Mouse (Mus musculus): ENCODE measurements around the gene Lamb2. TPM values are rescaled to one million over a fixed set of nuclear protein-coding genes. Genes with fewer than 3 reads are reported as not detected.
A peak's percentile ranks its signal among the peaks of the same experiment; 100 is the strongest.

Gene Lamb2
- polyA plus RNA-seq, 1 experiment from 2014 or later = 62.6 TPM

DNA sequence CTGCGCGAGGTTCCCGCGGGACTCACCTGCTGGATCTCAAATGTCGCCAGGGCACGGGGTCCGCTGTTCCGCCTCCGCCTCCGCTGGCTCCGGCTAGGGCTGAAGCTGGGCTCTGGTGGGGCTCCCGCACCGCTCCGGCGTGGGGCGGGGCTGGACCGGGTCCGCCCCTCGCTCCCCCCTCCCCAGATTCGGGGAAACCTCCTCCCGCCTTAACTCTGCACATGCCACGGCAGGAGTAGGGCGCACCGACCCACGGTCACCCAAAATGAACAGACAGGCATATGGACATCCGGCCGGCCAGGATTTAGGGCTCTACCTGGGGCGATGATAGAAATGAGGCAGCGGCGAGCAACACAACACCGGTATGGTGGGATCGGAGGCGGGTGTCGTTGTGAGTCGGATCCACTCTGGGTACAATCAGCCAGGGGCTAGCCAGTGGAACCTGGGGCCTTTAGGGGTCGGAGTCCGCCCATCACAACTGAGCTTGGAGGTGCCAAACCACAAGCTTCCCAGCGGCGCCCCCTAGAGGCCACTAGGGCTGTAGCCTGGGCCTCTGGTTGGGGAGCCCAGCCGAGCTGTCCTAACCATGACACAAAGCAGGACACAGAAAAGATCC is 27.1 kb upstream of the Lamb2 start:
- H3K27me3 ChIP-seq = no peaks in the 10 kb centered on the region
- WGBS = under 1% methylated on average over 39 of the region's 40 CpGs

DNA sequence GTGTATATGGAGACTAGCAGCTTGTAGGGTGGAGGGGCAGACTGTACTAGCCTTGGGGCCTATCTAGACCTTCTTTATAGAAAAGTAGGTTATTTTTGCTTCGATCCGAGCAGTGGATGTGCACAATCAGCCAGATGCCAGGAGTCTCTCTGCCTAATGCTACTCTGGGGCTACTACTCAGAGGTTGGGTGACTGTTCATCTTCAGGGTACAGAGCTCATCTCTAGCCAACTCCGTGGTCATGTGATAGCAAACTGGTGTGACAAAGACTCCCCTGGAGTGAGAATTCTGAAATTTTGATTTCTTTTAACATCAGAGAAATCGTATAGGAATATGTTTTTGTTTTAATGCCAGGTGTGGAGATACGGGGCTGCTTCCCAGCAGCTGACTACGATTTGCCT is 26.6 kb upstream of the Lamb2 start:
- 26% methylated on average over 6 of the region's 6 CpGs for WGBS
- H3K27me3 ChIP-seq = no peaks in the 10 kb centered on the region
- H3K9me3 ChIP-seq = no peaks in the 10 kb centered on the region
- H3K4me3 ChIP-seq = peak overlapping the region; percentile 63
- peaks cover 12% of the 10 kb centered on the region for H3K36me3 ChIP-seq
- peak overlapping the region; percentile 79 for H3K27ac ChIP-seq
- peak overlapping the region; percentile 77 for H3K4me2 ChIP-seq (replicated peaks)
- peak; percentile 2; the same call in 1 of the 2 replicates for ATAC-seq (ENCODE audit: low FRiP score, low read depth)
- H3K9ac ChIP-seq = peak overlapping the region; percentile 71
- peaks cover 41% of the 10 kb centered on the region for H3K4me1 ChIP-seq

More for the DNA sequence above, 27.1 kb upstream of the Lamb2 start:
- H3K4me3 ChIP-seq = peak overlapping the region; percentile 63
- peak overlapping the region; percentile 79 for H3K27ac ChIP-seq
- peak overlapping the region; percentile 77 for H3K4me2 ChIP-seq (replicated peaks)
- H3K9ac ChIP-seq = peak overlapping the region; percentile 71
- H3K36me3 ChIP-seq = peaks cover 17% of the 10 kb centered on the region
- H3K9me3 ChIP-seq = no peaks in the 10 kb centered on the region
- ATAC-seq (ENCODE audit: low FRiP score, low read depth) = peak; percentile 94
- peaks cover 41% of the 10 kb centered on the region for H3K4me1 ChIP-seq

DNA sequence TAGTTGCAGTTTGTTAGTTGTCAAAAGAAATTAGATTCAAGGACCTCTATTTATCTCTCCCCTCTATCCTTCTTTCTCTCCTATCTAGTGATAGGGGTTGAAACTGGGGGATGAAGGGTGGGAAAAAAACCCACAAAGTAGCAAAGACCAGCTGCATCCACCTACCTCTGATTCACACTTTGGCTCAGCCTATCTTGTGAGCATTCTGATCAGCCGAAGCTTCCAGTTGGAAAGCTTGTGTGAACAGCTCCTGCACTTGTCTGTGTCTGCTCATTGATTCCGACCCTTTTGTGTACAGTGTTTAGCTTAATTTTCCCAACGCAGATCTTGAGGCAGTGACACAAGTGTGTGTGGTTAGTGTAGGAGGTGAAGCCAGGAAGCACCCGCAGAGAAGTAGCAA is 26.1 kb upstream of the Lamb2 start:
- peak overlapping the region; percentile 63 for H3K4me3 ChIP-seq
- no peaks in the 10 kb centered on the region for H3K9me3 ChIP-seq
- peak overlapping the region; percentile 77 for H3K4me2 ChIP-seq (replicated peaks)
- peak overlapping the region; percentile 79 for H3K27ac ChIP-seq
- peak overlapping the region; percentile 71 for H3K9ac ChIP-seq
- H3K36me3 ChIP-seq = peaks cover 7% of the 10 kb centered on the region
- WGBS = 82% methylated on average over 4 of the region's 4 CpGs
- H3K27me3 ChIP-seq = no peaks in the 10 kb centered on the region
- H3K4me1 ChIP-seq = peaks cover 41% of the 10 kb centered on the region
- ATAC-seq (ENCODE audit: low FRiP score, low read depth) = no peak

DNA sequence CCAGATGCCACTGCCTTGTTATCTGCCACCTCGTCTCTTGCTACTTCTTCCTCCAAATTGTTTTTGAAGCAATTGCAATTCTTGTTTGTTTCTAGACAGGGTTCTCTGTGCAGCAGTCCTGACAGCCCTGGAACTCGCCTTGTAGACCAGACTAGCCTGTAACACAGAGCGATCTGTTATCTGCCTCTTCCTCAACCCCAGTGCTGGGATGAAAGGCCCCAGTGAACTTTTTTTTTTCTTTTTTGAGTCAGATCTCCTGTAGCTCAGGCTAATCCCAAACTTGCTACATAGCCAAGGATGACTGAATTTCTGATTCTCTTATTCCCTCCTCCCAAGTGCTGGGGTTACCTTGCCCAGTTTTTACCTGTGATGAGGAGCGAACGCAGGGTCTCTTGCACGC is 25.1 kb upstream of the Lamb2 start:
- no peaks in the 10 kb centered on the region for H3K9me3 ChIP-seq
- H3K4me1 ChIP-seq = peaks cover 39% of the 10 kb centered on the region
- H3K4me2 ChIP-seq (replicated peaks) = no peak overlapping the region
- WGBS = 84% methylated on average over 6 of the region's 6 CpGs
- H3K36me3 ChIP-seq = no peaks in the 10 kb centered on the region
- no peak overlapping the region for H3K4me3 ChIP-seq
- H3K27ac ChIP-seq = no peak overlapping the region
- H3K9ac ChIP-seq = no peak overlapping the region
- H3K27me3 ChIP-seq = no peaks in the 10 kb centered on the region
- ATAC-seq (ENCODE audit: low FRiP score, low read depth) = no peak

DNA sequence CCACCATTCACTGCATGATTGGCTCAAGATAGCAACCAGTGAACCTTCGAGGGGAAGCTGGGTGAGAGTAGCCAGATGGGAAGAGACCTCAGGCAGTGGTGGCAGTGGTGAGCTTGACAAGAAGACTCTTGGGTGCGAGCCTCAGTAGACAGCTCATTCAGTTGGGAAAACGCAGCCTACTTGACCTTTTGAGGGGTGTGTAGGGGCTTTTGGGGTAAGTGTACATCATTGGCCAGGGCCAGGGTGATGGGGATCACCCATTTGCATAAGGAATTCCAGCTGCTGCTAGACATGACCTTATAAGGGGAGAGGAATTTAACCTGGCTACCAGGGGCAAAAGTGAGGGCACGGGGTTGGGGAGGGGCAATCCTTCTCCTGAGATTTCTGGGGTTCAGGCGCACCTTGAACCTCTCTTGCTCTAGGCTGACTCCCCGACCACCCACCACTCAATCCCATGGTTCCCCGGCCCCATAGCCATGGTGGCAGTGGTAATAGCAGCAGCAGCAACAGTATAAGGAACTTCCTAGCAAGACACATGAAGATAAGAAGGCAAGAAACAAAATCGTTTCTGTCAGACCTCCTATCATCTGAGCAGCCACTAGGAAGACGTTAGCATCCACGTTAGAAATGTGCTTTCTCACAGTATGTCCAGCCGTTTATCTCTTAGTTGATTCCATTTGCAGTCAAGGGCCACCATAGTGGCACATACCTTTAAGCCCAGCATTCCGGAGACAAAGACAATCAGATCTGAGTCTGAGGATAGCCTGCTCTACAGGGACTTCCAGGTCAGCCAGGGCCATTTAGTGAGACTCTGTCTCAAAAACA is 23.6 kb upstream of the Lamb2 start:
- Histone ChIP-seq H3K9ac (no peak overlapping the region), H3K9me3 (no peaks in the 10 kb centered on the region), H3K36me3 (no peaks in the 10 kb centered on the region), H3K4me3 (no peak overlapping the region), H3K27ac (no peak overlapping the region), H3K4me2 (replicated peaks) (no peak overlapping the region), H3K27me3 (no peaks in the 10 kb centered on the region), H3K4me1 (peaks cover 23% of the 10 kb centered on the region)
- ATAC-seq (ENCODE audit: low FRiP score, low read depth) = no peak
- WGBS = 78% methylated on average over 12 of the region's 12 CpGs

DNA sequence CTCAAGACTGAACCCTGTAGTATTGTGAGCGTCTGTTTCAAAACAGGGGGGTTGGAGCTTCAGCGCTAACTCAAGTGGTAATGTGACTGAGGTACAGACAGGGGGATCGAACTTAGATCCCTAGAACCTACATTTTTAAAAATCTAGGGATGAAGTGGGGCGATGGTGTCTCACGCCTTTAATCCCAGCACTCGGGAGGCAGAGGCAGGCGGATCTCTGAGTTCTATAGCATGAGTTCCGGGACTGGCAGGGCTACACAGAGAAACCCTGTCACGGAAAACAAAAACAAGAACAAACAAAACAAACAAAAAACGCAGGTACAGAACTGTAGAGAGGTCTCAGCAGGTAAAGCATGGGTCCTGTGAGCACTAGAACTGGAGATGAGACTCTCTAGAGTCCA is 22.6 kb upstream of the Lamb2 start:
- Histone ChIP-seq H3K4me1 (peaks cover 22% of the 10 kb centered on the region), H3K36me3 (no peaks in the 10 kb centered on the region), H3K9me3 (no peaks in the 10 kb centered on the region), H3K27me3 (no peaks in the 10 kb centered on the region), H3K27ac (no peak overlapping the region), H3K9ac (no peak overlapping the region), H3K4me3 (no peak overlapping the region), H3K4me2 (replicated peaks) (no peak overlapping the region)
- ATAC-seq (ENCODE audit: low FRiP score, low read depth) = no peak
- 86% methylated on average over 10 of the region's 10 CpGs for WGBS

DNA sequence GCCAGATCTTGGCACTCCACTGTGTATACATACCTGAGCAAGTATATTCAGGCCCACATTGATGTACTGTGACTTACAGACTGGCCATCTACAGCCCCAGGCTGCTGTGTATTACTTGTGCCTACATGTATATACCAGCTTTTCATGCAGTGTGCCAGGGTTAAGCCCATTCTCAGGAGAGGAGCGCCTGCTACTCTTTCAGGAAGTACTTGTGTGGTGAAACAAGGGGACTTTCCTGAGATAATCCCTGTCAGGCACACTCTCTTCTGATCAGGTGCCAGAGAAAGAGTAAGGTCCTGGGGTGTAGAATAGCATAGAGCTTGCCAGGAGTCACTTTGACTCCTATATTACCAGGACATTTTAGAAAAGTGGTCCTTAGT is 19.6 kb upstream of the Lamb2 start:
- ATAC-seq (ENCODE audit: low FRiP score, low read depth) = no peak
- peaks cover 25% of the 10 kb centered on the region for H3K36me3 ChIP-seq
- H3K4me1 ChIP-seq = peaks cover 11% of the 10 kb centered on the region
- H3K27ac ChIP-seq = no peak overlapping the region
- peak overlapping the region; percentile 88 for H3K4me3 ChIP-seq
- 96% methylated on average over 1 of the region's 1 CpGs for WGBS
- H3K27me3 ChIP-seq = no peaks in the 10 kb centered on the region
- no peaks in the 10 kb centered on the region for H3K9me3 ChIP-seq
- H3K9ac ChIP-seq = no peak overlapping the region
- H3K4me2 ChIP-seq (replicated peaks) = peak overlapping the region; percentile 93

DNA sequence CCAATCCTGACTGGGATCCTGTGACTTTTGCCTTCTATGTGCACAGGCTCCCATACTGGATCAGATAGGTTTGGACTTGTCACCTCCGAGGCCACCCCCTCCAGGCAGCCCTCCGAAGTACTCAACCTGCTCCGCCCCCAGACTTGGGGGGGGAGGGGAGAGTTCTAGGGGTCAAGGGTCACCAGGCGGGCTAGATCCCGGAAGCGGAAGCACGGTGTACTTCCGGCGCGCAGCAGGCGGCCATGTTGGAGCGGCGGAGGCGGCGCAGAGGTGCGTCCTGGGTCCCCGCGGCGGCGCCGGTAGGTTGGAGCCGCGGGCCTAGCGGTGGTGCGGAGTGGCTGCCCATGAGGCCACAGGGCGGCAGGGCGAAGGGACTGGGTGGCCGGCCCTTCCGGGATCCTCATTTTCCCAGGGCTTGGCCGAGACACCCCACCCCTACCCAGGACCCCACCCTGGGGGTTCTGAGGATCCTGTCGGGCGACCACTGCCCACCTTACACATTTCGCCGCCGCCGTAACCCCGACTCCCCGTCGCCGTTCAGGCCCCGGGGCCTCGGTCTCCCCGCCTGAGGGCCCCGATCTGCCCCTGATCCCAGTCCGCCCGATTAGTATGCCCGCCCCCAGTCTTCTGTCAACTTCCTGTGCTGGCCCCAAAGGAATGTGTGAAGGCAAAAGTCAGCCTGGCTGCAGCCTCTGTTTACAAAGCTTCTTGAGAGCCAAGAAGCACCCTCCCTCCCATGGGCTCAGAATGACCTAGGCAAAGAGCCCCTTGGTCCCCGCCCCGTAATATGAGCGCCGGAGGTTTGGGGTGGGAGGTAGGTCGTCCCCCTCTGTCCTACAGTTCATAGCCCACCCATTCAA is 19.0 kb upstream of the Lamb2 start, which contains the start of gene Ccdc71:
TSS of gene Ccdc71 (plus strand) at position 209 of the 860 bp plus-strand sequence.
- WGBS = under 1% methylated on average over 52 of the region's 52 CpGs
- Histone ChIP-seq H3K27me3 (no peaks in the 10 kb centered on the region), H3K36me3 (peaks cover 31% of the 10 kb centered on the region), H3K4me2 (replicated peaks) (peak within 1 kb of the TSS; percentile 93), H3K4me1 (peaks cover 11% of the 10 kb centered on the region), H3K9me3 (no peaks in the 10 kb centered on the region), H3K4me3 (peak within 1 kb of the TSS; percentile 88), H3K27ac (peak within 1 kb of the TSS; percentile 68), H3K9ac (peak within 1 kb of the TSS; percentile 89)
- ATAC-seq (ENCODE audit: low FRiP score, low read depth) = peak; percentile 79

DNA sequence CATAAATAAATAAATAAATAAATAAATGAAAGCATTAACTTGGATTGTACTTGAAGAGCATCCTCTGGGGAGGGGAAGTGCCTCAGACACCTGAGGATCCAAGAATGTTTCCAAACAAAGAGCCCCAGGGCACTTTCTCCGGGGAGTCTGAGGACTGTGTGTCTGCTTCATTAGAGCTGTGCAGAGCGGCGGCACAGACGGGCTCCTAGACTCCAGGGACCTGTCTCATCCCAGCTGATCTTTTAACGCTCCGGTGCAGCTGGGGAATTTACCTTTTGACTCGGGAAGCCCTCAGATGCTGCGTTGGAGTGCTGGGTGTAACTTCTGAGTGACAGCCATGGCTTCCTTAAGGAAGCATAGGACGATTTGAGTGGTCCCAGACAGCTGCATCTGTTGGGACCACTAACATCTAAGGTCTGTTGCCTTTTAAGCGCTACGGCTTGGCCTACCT is 18.3 kb upstream of the Lamb2 start, which contains the start of gene Klhdc8b:
TSS of gene Klhdc8b (minus strand) at position 401 of the 451 bp plus-strand sequence.
- Histone ChIP-seq H3K27me3 (no peaks in the 10 kb centered on the region), H3K4me1 (peaks cover 11% of the 10 kb centered on the region), H3K36me3 (peaks cover 38% of the 10 kb centered on the region), H3K9ac (peak within 1 kb of the TSS; percentile 89), H3K4me3 (peak within 1 kb of the TSS; percentile 88), H3K27ac (peak within 1 kb of the TSS; percentile 68), H3K9me3 (no peaks in the 10 kb centered on the region), H3K4me2 (replicated peaks) (peak within 1 kb of the TSS; percentile 93)
- ATAC-seq (ENCODE audit: low FRiP score, low read depth) = 0 out of 2 replicates have a peak, but pooled peaks have one; percentile 12
- WGBS = 24% methylated on average over 11 of the region's 11 CpGs

DNA sequence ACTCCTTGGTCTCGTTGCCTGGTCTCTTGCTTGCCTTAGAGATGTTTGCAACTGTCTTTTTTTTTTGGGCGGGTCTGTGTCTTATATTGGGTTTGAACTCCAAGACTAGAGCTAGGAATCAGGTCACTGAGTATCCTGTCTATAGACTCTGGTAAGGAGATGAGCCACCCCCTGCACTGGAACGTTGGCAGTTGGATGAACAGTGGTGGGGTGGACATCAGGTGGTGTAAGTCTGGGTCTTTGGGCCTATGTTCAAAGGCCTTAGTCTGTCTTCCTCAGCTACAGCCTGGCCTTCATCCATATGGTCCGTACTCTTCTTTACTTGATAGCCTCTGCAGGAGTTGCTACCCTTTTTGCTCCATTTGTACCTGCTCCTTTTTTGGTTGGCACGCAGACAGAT is 17.9 kb upstream of the Lamb2 start:
- no peak for ATAC-seq (ENCODE audit: low FRiP score, low read depth)
- WGBS = 88% methylated on average over 5 of the region's 5 CpGs
- peaks cover 42% of the 10 kb centered on the region for H3K36me3 ChIP-seq
- H3K27ac ChIP-seq = no peak overlapping the region
- no peaks in the 10 kb centered on the region for H3K27me3 ChIP-seq
- peak overlapping the region; percentile 88 for H3K4me3 ChIP-seq
- peak overlapping the region; percentile 93 for H3K4me2 ChIP-seq (replicated peaks)
- no peaks in the 10 kb centered on the region for H3K9me3 ChIP-seq
- peaks cover 11% of the 10 kb centered on the region for H3K4me1 ChIP-seq
- H3K9ac ChIP-seq = peak overlapping the region; percentile 89; the same call in 1 of the 2 replicates

DNA sequence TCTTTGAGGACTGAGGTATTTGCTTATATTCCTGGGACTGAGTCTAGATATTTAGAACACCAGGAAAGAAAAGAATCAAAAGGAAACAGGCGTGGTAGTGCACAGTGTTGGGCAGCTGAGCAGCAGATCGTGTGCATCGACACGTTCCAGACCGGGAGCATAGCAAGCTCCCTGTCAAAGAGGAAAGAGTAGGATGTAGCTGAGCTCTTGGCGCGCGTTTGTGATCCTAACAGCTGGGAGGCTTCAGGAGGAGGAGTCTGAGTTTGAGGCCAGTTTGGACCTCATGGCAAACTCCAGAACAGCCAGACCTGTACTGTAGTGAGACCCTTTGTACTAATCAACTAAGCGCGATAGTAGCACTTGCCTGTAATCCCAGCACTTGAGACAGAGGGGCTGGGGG is 17.3 kb upstream of the Lamb2 start:
- H3K27ac ChIP-seq = no peak overlapping the region
- 87% methylated on average over 10 of the region's 10 CpGs for WGBS
- no peak overlapping the region for H3K4me3 ChIP-seq
- H3K27me3 ChIP-seq = no peaks in the 10 kb centered on the region
- no peak overlapping the region; the same call in 1 of the 2 replicates for H3K9ac ChIP-seq
- H3K4me1 ChIP-seq = peaks cover 11% of the 10 kb centered on the region
- no peaks in the 10 kb centered on the region for H3K9me3 ChIP-seq
- ATAC-seq (ENCODE audit: low FRiP score, low read depth) = no peak
- H3K36me3 ChIP-seq = peaks cover 48% of the 10 kb centered on the region
- H3K4me2 ChIP-seq (replicated peaks) = no peak overlapping the region

All from limb, embryonic 13.5 days (tissue).